Mouse (Mus musculus) liver, postnatal 0 days (tissue): Measurements from ENCODE around the gene 4833420G17Rik. TPM values are rescaled to one million over a fixed set of nuclear protein-coding genes. Genes with fewer than 3 reads are reported as not detected.

Experiments
- ATAC-seq: fragments of 200-750 bp; cut with Nextera tagmentation; 2 replicates; pipeline ENCODE4 v1.8.0; 2017; ENCODE audit warnings: mild to moderate bottlenecking, moderate library complexity
- DNase-seq: peaks from one replicate; pipeline ENCODE4 v3.0.0-alpha.2; 2016
- H3K27ac ChIP-seq: fragments of 300-500 bp; sonication (generic); 2 replicates; pipeline ENCODE4 v1.5.1; 2014; ENCODE audit warnings: antibody characterized with exemption, moderate library complexity, mild to moderate bottlenecking, low read depth
- H3K27me3 ChIP-seq: fragments of 300-500 bp; sonication (generic); 2 replicates; pipeline ENCODE4 v1.6.1; 2014; ENCODE audit warnings: low read length, control low read depth, mixed read lengths; ENCODE audit not compliant: insufficient read depth
- H3K36me3 ChIP-seq: fragments of 300-500 bp; sonication (generic); replicated peaks from 2 replicates; pipeline ENCODE4 v1.6.1; 2014; ENCODE audit warnings: mild to moderate bottlenecking, control low read depth, low read length, moderate library complexity, mixed read lengths; ENCODE audit not compliant: insufficient read depth
- H3K4me1 ChIP-seq: fragments of 300-500 bp; sonication (generic); 2 replicates; pipeline ENCODE4 v1.6.1; 2014; ENCODE audit warnings: antibody characterized with exemption, mild to moderate bottlenecking, control low read depth; ENCODE audit not compliant: insufficient read depth
- H3K4me2 ChIP-seq: fragments of 300-500 bp; sonication (generic); 2 replicates; pipeline ENCODE4 v1.6.1; 2014; ENCODE audit warnings: low read depth, mild to moderate bottlenecking, low read length, moderate library complexity, mixed read lengths
- H3K4me3 ChIP-seq: fragments of 300-500 bp; sonication (generic); 2 replicates; pipeline ENCODE4 v1.5.1; 2014; ENCODE audit warnings: low read depth, low read length
- H3K9ac ChIP-seq: fragments of 300-500 bp; sonication (generic); replicated peaks from 2 replicates; pipeline ENCODE4 v1.6.1; 2014; ENCODE audit warnings: mild to moderate bottlenecking, moderate library complexity
- H3K9me3 ChIP-seq: fragments of 300-500 bp; sonication (generic); 2 replicates; pipeline ENCODE4 v1.6.1; 2016; ENCODE audit warnings: mild to moderate bottlenecking, control low read depth, low read length, mixed read lengths
- CTCF ChIP-seq: sonication (generic); IDR thresholded peaks from 2 replicates; pipeline ENCODE4 v1.5.1; 2016; ENCODE audit warnings: antibody characterized with exemption, low read depth
- EP300 ChIP-seq: IDR thresholded peaks from 2 replicates; pipeline ENCODE4 v1.6.1; 2016; ENCODE audit warnings: antibody characterized with exemption, low read depth, mild to moderate bottlenecking
- WGBS: fragments of 180-500 bp; shearing (Covaris S2); extraction: QIAGEN DNeasy Blood & Tissue Kit; methylation state at CpG from one replicate; pipeline ENCODE4 v1.1.7; 2014; ENCODE audit not compliant: insufficient replicate concordance; 5-methylcytosine and 5-hydroxymethylcytosine counted together
- polyA plus RNA-seq: library from polyadenylated mRNA; unstranded; fragments of >200 nt; fragmentation: Nextera tagmentation; extraction: Ambion mirVana; gene quantifications from 2 replicates; pipeline ENCODE4 v1.2.1, GENCODE M21; 2015

The 4833420G17Rik gene
- polyA plus RNA-seq, 1 experiment from 2014 or later = 18.6 TPM

- Histone ChIP-seq H3K4me1 (no peaks in the 10 kb centered on the region), H3K4me2 (no peak overlapping the region), H3K9ac (no peak overlapping the region), H3K4me3 (no peak overlapping the region), H3K9me3 (no peaks in the 10 kb centered on the region), H3K36me3 (peaks cover 47% of the 10 kb centered on the region), H3K27me3 (no peaks in the 10 kb centered on the region), H3K27ac (no peak overlapping the region)
- DNase-seq = no peak
- ATAC-seq = no peak
- TF ChIP-seq EP300 (no peak), CTCF (no peak)
- 85% methylated on average over 1 of the region's 1 CpGs for WGBS
Measured at GRCm38 (mm10) chr13:119442244-119442643, 20.3 kb upstream of the 4833420G17Rik start.

GRCm38 (mm10) chr13:119453563-119453962, 9.0 kb upstream of the 4833420G17Rik start:
- peaks cover 40% of the 10 kb centered on the region for H3K36me3 ChIP-seq
- no peak overlapping the region for H3K4me3 ChIP-seq
- H3K4me1 ChIP-seq = no peaks in the 10 kb centered on the region
- 0 out of 2 replicates have a peak, but pooled peaks cover 3% of the 10 kb centered on the region for H3K9me3 ChIP-seq
- WGBS = 73% methylated on average over 4 of the region's 4 CpGs
- no peak overlapping the region for H3K4me2 ChIP-seq
- no peak overlapping the region for H3K27ac ChIP-seq
- DNase-seq (no peak), ATAC-seq (no peak)
- no peaks in the 10 kb centered on the region for H3K27me3 ChIP-seq
- TF ChIP-seq EP300 = no peak
- TF ChIP-seq CTCF = no peak
- H3K9ac ChIP-seq = no peak overlapping the region

- ATAC-seq (no peak), DNase-seq (no peak)
- TF ChIP-seq CTCF = no peak
- no peak for TF ChIP-seq EP300
- Histone ChIP-seq H3K36me3 (peaks cover 41% of the 10 kb centered on the region), H3K9ac (no peak overlapping the region), H3K4me1 (no peaks in the 10 kb centered on the region), H3K9me3 (0 out of 2 replicates have a peak, but pooled peaks cover 3% of the 10 kb centered on the region), H3K4me3 (no peak overlapping the region), H3K4me2 (no peak overlapping the region), H3K27ac (no peak overlapping the region), H3K27me3 (no peaks in the 10 kb centered on the region)
Measured at GRCm38 (mm10) chr13:119455082-119455481, 7.5 kb upstream of the 4833420G17Rik start.

- Histone ChIP-seq H3K9me3 (no peaks in the 10 kb centered on the region), H3K9ac (no peak overlapping the region), H3K4me3 (no peak overlapping the region), H3K27ac (no peak overlapping the region), H3K4me1 (no peaks in the 10 kb centered on the region), H3K27me3 (no peaks in the 10 kb centered on the region), H3K36me3 (peaks cover 28% of the 10 kb centered on the region), H3K4me2 (no peak overlapping the region)
- ATAC-seq = peak; percentile 77
- TF ChIP-seq EP300 (peak; percentile 71; the same call in 1 of the 2 replicates), CTCF (no peak)
- no peak for DNase-seq
- 81% methylated on average over 7 of the region's 7 CpGs for WGBS
Measured at GRCm38 (mm10) chr13:119456342-119456741, 6.2 kb upstream of the 4833420G17Rik start.

GRCm38 (mm10) chr13:119461900-119462595, 520 bp upstream of the 4833420G17Rik start:
- H3K4me2 ChIP-seq = peak overlapping the region; percentile 79
- peaks cover 24% of the 10 kb centered on the region for H3K36me3 ChIP-seq
- 4% methylated on average over 10 of the region's 10 CpGs for WGBS
- H3K9me3 ChIP-seq = no peaks in the 10 kb centered on the region
- DNase-seq = no peak
- H3K9ac ChIP-seq = peak overlapping the region; percentile 61
- peaks cover 9% of the 10 kb centered on the region for H3K4me1 ChIP-seq
- ATAC-seq = peak; percentile 74
- TF ChIP-seq CTCF (no peak), EP300 (no peak)
- no peaks in the 10 kb centered on the region for H3K27me3 ChIP-seq
- H3K27ac ChIP-seq = peak overlapping the region; percentile 83
- H3K4me3 ChIP-seq = peak overlapping the region; percentile 69

- Histone ChIP-seq H3K9me3 (no peaks in the 10 kb centered on the region), H3K27ac (no peak overlapping the region), H3K27me3 (no peaks in the 10 kb centered on the region), H3K4me3 (no peak overlapping the region), H3K4me1 (no peaks in the 10 kb centered on the region), H3K9ac (no peak overlapping the region), H3K36me3 (peaks cover 55% of the 10 kb centered on the region), H3K4me2 (no peak overlapping the region)
- no peak for TF ChIP-seq CTCF
- no peak for TF ChIP-seq EP300
- 76% methylated on average over 9 of the region's 9 CpGs for WGBS
- no peak for DNase-seq
- no peak for ATAC-seq
Measured at GRCm38 (mm10) chr13:119476631-119477030, 14.1 kb downstream of the 4833420G17Rik start.

- no peak overlapping the region for H3K9ac ChIP-seq
- no peaks in the 10 kb centered on the region for H3K4me1 ChIP-seq
- DNase-seq (no peak), ATAC-seq (no peak)
- no peak for TF ChIP-seq CTCF
- TF ChIP-seq EP300 = no peak
- H3K4me2 ChIP-seq = no peak overlapping the region
- H3K27ac ChIP-seq = no peak overlapping the region
- peaks cover 51% of the 10 kb centered on the region for H3K36me3 ChIP-seq
- no peaks in the 10 kb centered on the region for H3K27me3 ChIP-seq
- 79% methylated on average over 2 of the region's 2 CpGs for WGBS
- H3K9me3 ChIP-seq = no peaks in the 10 kb centered on the region
- no peak overlapping the region for H3K4me3 ChIP-seq
Measured at GRCm38 (mm10) chr13:119477789-119478188, 15.2 kb downstream of the 4833420G17Rik start.
